Mouse (Mus musculus) forebrain, embryonic 11.5 days (tissue): ENCODE results near the gene Imp3. TPM values are rescaled to one million over a fixed set of nuclear protein-coding genes. Genes with fewer than 3 reads are reported as not detected.
"Not testable (repeated sequence)": the region's sequence is repeated elsewhere in the genome, so short reads cannot be mapped to it uniquely, and the experiment has no call there.

Experiments
- ATAC-seq: fragments of 200-750 bp; cut with Nextera tagmentation; replicated peaks from 2 replicates; pipeline ENCODE4 v1.8.0; 2017; ENCODE audit warnings: moderate TSS enrichment; ENCODE audit not compliant: low FRiP score
- DNase-seq: peaks from one replicate; pipeline ENCODE4 v3.0.0-alpha.2; 2017; ENCODE audit warnings: low spot score
- H3K27ac ChIP-seq: fragments of 300-500 bp; sonication (generic); 2 replicates; pipeline ENCODE4 v1.5.1; 2014; ENCODE audit warnings: low read depth, low read length
- H3K27me3 ChIP-seq: fragments of 300-500 bp; sonication (generic); 2 replicates; pipeline ENCODE4 v1.6.1; 2014; ENCODE audit warnings: mild to moderate bottlenecking, low read length, mixed read lengths; ENCODE audit not compliant: control insufficient read depth, insufficient read depth
- H3K36me3 ChIP-seq: fragments of 300-500 bp; sonication (generic); 2 replicates; pipeline ENCODE4 v1.6.1; 2014; ENCODE audit warnings: mild to moderate bottlenecking, low read length, moderate library complexity, mixed read lengths; ENCODE audit not compliant: control insufficient read depth, insufficient read depth
- H3K4me1 ChIP-seq: fragments of 300-500 bp; sonication (generic); replicated peaks from 2 replicates; pipeline ENCODE4 v1.6.1; 2014; ENCODE audit warnings: low read length, mixed read lengths; ENCODE audit not compliant: control insufficient read depth, insufficient read depth
- H3K4me2 ChIP-seq: fragments of 300-500 bp; sonication (generic); 2 replicates; pipeline ENCODE4 v1.6.1; 2014; ENCODE audit warnings: low read depth, mild to moderate bottlenecking, low read length, moderate library complexity, mixed read lengths; ENCODE audit not compliant: severe bottlenecking
- H3K4me3 ChIP-seq: fragments of 300-500 bp; sonication (generic); 2 replicates; pipeline ENCODE4 v1.5.1; 2014; ENCODE audit warnings: low read depth, low read length
- H3K9ac ChIP-seq: fragments of 300-500 bp; sonication (generic); 2 replicates; pipeline ENCODE4 v1.6.1; 2014; ENCODE audit warnings: low read length
- H3K9me3 ChIP-seq: fragments of 300-500 bp; sonication (generic); 2 replicates; pipeline ENCODE4 v1.6.1; 2016; ENCODE audit warnings: low read length, mixed read lengths; ENCODE audit not compliant: control insufficient read depth
- WGBS: fragments of 180-500 bp; shearing (Covaris S2); extraction: QIAGEN DNeasy Blood & Tissue Kit; methylation state at CpG from one replicate; pipeline ENCODE4 v1.1.7; 2014; 5-methylcytosine and 5-hydroxymethylcytosine counted together
- polyA plus RNA-seq: library from polyadenylated mRNA; unstranded; fragments of >200 nt; fragmentation: Nextera tagmentation; extraction: Ambion mirVana; gene quantifications from 2 replicates; pipeline ENCODE4 v1.2.1, GENCODE M21; 2014

The Imp3 gene
- polyA plus RNA-seq, 1 experiment from 2014 or later, result 65.4 TPM

DNA sequence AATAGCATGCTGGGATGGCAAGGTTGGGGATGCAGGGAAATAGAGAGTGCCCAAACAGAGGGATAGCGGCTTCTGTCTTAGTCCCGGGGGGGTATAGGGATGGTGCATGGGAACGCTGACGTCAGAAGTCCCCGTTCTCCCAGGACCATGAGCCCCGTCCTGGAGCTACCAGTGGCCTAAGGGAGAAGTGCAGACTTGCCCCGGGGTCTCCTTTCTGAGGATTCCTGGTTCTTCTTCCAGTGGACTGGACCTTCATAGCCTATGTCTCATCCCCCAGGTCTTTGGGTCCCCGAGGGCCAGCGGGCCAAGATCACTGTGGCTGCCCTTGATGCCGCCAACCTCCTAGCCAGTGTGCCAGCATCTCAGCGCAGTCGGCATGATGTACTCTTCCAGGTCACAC, 40.5 kb upstream of the Imp3 start:
- H3K9ac ChIP-seq, result no peak overlapping the region
- no peaks in the 10 kb centered on the region for H3K36me3 ChIP-seq

DNA sequence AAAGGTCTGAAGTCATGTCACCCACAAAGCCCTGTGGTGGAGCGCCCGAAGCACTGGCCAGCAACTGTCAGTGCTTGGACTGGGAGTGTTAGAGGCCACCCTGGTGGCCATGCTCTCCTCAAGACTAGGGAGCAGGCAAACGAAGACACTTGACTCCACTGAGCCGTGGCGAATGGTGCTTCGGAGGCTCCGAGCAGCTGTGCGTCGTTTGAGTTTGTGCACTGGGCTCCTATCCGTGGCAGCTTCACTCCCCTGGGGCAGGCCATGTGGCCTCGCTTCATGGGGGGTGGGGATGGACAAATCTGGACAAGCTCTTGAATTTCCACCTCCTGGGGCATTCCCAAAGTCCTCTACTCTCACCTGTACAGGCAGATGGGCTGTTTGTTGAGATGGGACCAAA, 37.9 kb upstream of the Imp3 start:
- 85% methylated on average over 11 of the region's 11 CpGs for WGBS
- Histone ChIP-seq H3K36me3 (no peaks in the 10 kb centered on the region), H3K27ac (no peak overlapping the region), H3K9ac (no peak overlapping the region), H3K4me1 (no peaks in the 10 kb centered on the region), H3K4me2 (no peak overlapping the region), H3K9me3 (no peaks in the 10 kb centered on the region), H3K4me3 (no peak overlapping the region), H3K27me3 (no peaks in the 10 kb centered on the region)
- ATAC-seq, result no peak
- DNase-seq, result no peak

More for the DNA sequence above, 40.5 kb upstream of the Imp3 start:
- no peak overlapping the region for H3K4me3 ChIP-seq
- ATAC-seq, result no peak
- no peak for DNase-seq
- H3K27ac ChIP-seq, result no peak overlapping the region
- no peaks in the 10 kb centered on the region for H3K9me3 ChIP-seq
- no peaks in the 10 kb centered on the region; the same call in 1 of the 2 replicates for H3K27me3 ChIP-seq
- peaks cover 5% of the 10 kb centered on the region for H3K4me1 ChIP-seq
- WGBS, result 93% methylated on average over 12 of the region's 12 CpGs
- no peak overlapping the region for H3K4me2 ChIP-seq

DNA sequence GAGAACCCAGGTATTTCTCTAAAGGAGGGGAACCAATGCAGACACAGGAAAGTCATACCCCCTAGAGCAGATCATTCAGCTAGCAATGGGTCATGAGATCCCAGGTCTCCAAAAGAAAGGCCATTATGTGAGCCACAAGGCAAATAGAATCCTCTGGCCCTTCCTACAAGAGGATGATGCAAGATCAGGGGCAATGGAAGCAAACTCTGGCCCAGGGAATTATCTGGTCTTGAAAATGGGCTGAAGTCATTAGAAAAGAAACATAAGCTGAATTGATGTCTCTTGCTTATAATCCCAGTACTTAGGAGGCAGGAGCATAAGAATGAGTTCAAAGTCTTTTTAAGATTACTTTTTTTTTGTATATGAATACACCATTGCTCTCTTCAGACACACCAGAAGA, 37.2 kb upstream of the Imp3 start:
- no peaks in the 10 kb centered on the region for H3K27me3 ChIP-seq
- H3K4me2 ChIP-seq, result no peak overlapping the region
- H3K9me3 ChIP-seq, result no peaks in the 10 kb centered on the region
- no peak for DNase-seq
- no peak for ATAC-seq
- H3K4me3 ChIP-seq, result no peak overlapping the region
- H3K9ac ChIP-seq, result no peak overlapping the region
- H3K36me3 ChIP-seq, result no peaks in the 10 kb centered on the region
- no peaks in the 10 kb centered on the region for H3K4me1 ChIP-seq
- no peak overlapping the region for H3K27ac ChIP-seq

DNA sequence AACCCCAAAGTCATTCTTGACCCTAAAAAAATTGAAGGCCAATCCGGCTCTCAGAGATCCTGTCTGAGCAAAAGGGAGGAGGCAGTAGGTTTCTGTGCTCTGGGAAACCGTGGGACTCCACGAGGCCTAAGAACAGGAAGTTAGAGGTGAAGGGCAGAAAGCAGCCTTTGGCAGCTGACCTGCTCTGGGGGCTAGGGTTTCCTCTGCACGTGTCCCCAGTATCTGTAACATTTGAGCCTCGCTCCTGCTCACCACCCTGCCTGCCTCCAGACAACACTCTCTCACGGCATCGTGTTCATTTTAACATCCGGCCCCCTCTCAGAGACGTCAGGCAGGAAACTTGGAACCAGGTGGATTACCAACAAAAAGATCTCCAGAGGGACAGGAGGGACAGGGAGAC, 36.7 kb upstream of the Imp3 start:
- Histone ChIP-seq H3K9me3 (no peaks in the 10 kb centered on the region), H3K4me1 (no peaks in the 10 kb centered on the region), H3K4me3 (no peak overlapping the region), H3K27ac (no peak overlapping the region), H3K4me2 (no peak overlapping the region), H3K27me3 (no peaks in the 10 kb centered on the region), H3K36me3 (no peaks in the 10 kb centered on the region), H3K9ac (no peak overlapping the region)
- WGBS, result 64% methylated on average over 9 of the region's 9 CpGs
- ATAC-seq (no peak), DNase-seq (no peak)

DNA sequence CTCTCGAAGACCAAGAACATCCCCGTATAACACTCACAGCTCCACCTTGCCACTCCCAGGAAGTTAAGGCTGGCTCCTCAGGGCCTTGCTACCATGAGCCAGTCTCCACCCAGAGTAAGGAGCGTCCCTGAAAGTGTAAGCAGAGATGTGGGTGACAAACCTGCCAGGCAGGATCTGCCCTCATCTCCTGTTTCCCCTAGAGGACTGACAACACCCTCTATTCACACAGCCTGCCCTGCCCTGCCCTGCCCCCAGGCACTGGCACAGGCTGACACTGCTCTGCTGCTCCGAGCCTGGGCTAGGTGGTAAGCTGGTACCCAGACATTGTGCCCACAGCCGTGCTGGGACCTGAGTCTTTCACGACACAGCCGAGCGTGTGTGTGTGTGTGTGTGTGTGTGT, 36.1 kb upstream of the Imp3 start:
- H3K9me3 ChIP-seq, result no peaks in the 10 kb centered on the region

DNA sequence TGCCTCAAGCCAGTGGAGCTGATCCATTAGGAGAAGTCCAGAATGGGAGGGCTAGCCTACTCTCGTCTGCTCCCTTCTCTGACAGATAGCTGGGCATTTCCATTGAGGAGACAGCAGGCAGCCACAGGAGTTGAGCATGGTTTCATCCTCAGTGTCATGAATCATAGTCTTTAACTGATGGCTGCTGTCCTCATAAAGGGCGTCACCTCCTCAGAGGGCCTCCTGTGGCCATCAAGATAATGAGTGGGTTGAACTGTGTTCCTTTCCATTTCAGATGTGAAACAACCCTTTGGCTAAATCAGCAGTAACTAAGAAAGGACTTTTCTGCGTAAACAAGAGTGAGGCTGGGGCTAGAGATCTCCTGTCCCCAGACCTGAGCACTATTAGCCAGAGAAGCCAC, 33.6 kb upstream of the Imp3 start:
- 77% methylated on average over 3 of the region's 3 CpGs for WGBS

More for the DNA sequence above, 36.1 kb upstream of the Imp3 start:
- no peak overlapping the region for H3K9ac ChIP-seq
- no peak for DNase-seq
- 71% methylated on average over 8 of the region's 8 CpGs for WGBS
- no peaks in the 10 kb centered on the region for H3K4me1 ChIP-seq
- no peak for ATAC-seq
- no peaks in the 10 kb centered on the region for H3K27me3 ChIP-seq
- no peak overlapping the region for H3K4me2 ChIP-seq
- H3K36me3 ChIP-seq, result no peaks in the 10 kb centered on the region
- H3K4me3 ChIP-seq, result no peak overlapping the region
- H3K27ac ChIP-seq, result no peak overlapping the region

DNA sequence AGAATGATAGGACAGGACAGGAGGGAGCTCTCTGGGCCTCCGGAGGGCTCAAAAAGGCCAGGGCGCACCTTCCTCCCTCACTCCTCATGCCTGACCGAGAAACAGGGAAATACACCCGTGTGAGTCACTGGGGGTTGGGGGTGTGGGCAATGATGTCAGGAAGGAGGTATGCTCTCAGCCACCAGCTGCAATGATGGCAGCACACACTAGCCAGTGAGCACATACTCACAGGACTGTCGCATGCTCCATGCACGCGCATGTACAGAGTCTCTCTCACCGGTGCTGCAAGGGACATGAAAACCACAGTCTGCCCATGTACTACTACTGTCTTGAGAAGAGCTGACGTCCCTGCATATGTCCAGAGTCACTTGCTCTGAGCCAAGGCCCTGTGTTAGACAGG, 29.7 kb upstream of the Imp3 start:
- Histone ChIP-seq H3K4me1 (no peaks in the 10 kb centered on the region), H3K9me3 (no peaks in the 10 kb centered on the region), H3K9ac (no peak overlapping the region), H3K36me3 (no peaks in the 10 kb centered on the region), H3K27ac (no peak overlapping the region), H3K27me3 (no peaks in the 10 kb centered on the region), H3K4me2 (no peak overlapping the region), H3K4me3 (no peak overlapping the region)
- WGBS, result 85% methylated on average over 9 of the region's 9 CpGs
- DNase-seq (no peak), ATAC-seq (no peak)

More for the DNA sequence above, 33.6 kb upstream of the Imp3 start:
- ATAC-seq (no peak), DNase-seq (no peak)
- Histone ChIP-seq H3K4me2 (no peak overlapping the region), H3K9me3 (no peaks in the 10 kb centered on the region), H3K27ac (no peak overlapping the region), H3K4me1 (no peaks in the 10 kb centered on the region), H3K27me3 (no peaks in the 10 kb centered on the region), H3K9ac (no peak overlapping the region), H3K4me3 (no peak overlapping the region), H3K36me3 (no peaks in the 10 kb centered on the region)

DNA sequence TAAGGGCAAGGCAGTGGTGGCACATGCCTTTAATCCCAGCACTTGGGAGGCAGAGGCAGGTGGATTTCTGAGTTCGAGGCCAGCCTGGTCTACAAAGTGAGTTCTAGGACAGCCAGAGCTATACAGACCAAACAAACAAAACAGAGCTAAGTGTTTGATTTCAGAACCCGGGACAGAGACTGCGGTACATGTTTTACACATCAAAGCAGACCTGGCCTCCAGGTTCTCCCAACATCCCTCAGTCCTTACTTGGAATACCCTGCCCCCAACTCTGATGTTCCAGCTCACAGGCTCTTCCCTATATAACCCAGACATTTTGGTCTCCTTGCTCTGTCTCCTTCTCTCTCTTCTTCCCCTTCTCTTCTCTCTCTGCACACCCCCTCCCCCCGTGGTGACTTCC, 27.3 kb upstream of the Imp3 start:
- not testable (repeated sequence) for H3K27me3 ChIP-seq, H3K4me1 ChIP-seq, H3K27ac ChIP-seq, H3K9me3 ChIP-seq, H3K36me3 ChIP-seq, H3K4me2 ChIP-seq, H3K9ac ChIP-seq, DNase-seq, H3K4me3 ChIP-seq, ATAC-seq
- 62% methylated on average over 4 of the region's 4 CpGs for WGBS

DNA sequence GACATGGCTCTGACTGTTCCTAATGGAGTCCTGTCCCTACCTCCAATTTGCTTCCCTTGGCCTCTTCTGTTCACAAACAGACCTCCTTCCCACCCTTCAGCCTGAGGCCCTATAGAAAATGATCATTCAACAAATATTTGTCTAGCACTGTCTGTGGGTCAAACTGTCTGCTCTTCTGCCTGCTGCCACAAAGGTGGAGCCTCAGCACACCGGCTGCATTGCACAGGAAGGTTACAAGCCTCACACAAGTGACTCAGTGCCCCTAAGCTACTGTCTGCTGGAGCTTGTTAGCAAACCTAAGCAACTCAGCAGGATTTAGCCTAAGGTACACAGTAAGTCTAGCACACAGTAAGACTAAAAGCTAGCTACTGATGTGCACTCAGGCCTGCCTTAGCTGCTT, 26.3 kb upstream of the Imp3 start:
- no peak overlapping the region for H3K27ac ChIP-seq
- no peak overlapping the region for H3K4me3 ChIP-seq
- H3K9ac ChIP-seq, result no peak overlapping the region
- no peak for ATAC-seq
- no peak for DNase-seq
- H3K4me1 ChIP-seq, result no peaks in the 10 kb centered on the region
- no peaks in the 10 kb centered on the region for H3K36me3 ChIP-seq
- H3K27me3 ChIP-seq, result no peaks in the 10 kb centered on the region
- 67% methylated on average over 1 of the region's 1 CpGs for WGBS
- no peak overlapping the region for H3K4me2 ChIP-seq
- no peaks in the 10 kb centered on the region for H3K9me3 ChIP-seq
